Mouse (Mus musculus) heart, embryonic 16.5 days (tissue): ENCODE results near the gene Olfr1040. TPM values are rescaled to one million over a fixed set of nuclear protein-coding genes. Genes with fewer than 3 reads are reported as not detected.
"Not testable (repeated sequence)": the region's sequence is repeated elsewhere in the genome, so short reads cannot be mapped to it uniquely, and the experiment has no call there.

ENCODE experiments used
- ATAC-seq: fragments of 200-750 bp; cut with Nextera tagmentation; replicated peaks from 2 replicates; pipeline ENCODE4 v1.8.0; 2017; ENCODE audit warnings: moderate number of reproducible peaks; ENCODE audit not compliant: insufficient read depth, low FRiP score; ENCODE audit errors: extremely low read depth
- H3K27ac ChIP-seq: fragments of 300-500 bp; sonication (generic); 2 replicates; pipeline ENCODE4 v1.5.1; 2014; ENCODE audit warnings: mild to moderate bottlenecking, low read length, control low read depth, moderate library complexity
- H3K27me3 ChIP-seq: fragments of 300-500 bp; sonication (generic); 2 replicates; pipeline ENCODE4 v1.6.1; 2014; ENCODE audit warnings: low read length, mixed read lengths; ENCODE audit not compliant: control insufficient read depth, insufficient read depth
- H3K36me3 ChIP-seq: fragments of 300-500 bp; sonication (generic); 2 replicates; pipeline ENCODE4 v1.6.1; 2014; ENCODE audit not compliant: control insufficient read depth, insufficient read depth
- H3K4me1 ChIP-seq: fragments of 300-500 bp; sonication (generic); 2 replicates; pipeline ENCODE4 v1.6.1; 2014; ENCODE audit warnings: low read length, mixed read lengths; ENCODE audit not compliant: control insufficient read depth, insufficient read depth
- H3K4me2 ChIP-seq: fragments of 300-500 bp; sonication (generic); 2 replicates; pipeline ENCODE4 v1.6.1; 2014; ENCODE audit warnings: low read depth, mild to moderate bottlenecking, control low read depth, low read length
- H3K4me3 ChIP-seq: fragments of 300-500 bp; sonication (generic); 2 replicates; pipeline ENCODE4 v1.5.1; 2014; ENCODE audit warnings: mild to moderate bottlenecking, control low read depth, low read length
- H3K9ac ChIP-seq: fragments of 300-500 bp; sonication (generic); 2 replicates; pipeline ENCODE4 v1.6.1; 2014; ENCODE audit warnings: low read length, control low read depth
- H3K9me3 ChIP-seq: fragments of 300-500 bp; sonication (generic); replicated peaks from 2 replicates; pipeline ENCODE4 v1.6.1; 2016; ENCODE audit warnings: low read length; ENCODE audit not compliant: control insufficient read depth
- WGBS: fragments of 180-500 bp; shearing (Covaris S2); extraction: QIAGEN DNeasy Blood & Tissue Kit; methylation state at CpG from one replicate; pipeline ENCODE4 v1.1.7; 2014; 5-methylcytosine and 5-hydroxymethylcytosine counted together
- polyA plus RNA-seq: library from polyadenylated mRNA; unstranded; fragments of >200 nt; fragmentation: Nextera tagmentation; extraction: Ambion mirVana; gene quantifications from 2 replicates; pipeline ENCODE4 v1.2.1, GENCODE M21; 2015

Gene Olfr1040
- not detected in 2 replicates for polyA plus RNA-seq

DNA sequence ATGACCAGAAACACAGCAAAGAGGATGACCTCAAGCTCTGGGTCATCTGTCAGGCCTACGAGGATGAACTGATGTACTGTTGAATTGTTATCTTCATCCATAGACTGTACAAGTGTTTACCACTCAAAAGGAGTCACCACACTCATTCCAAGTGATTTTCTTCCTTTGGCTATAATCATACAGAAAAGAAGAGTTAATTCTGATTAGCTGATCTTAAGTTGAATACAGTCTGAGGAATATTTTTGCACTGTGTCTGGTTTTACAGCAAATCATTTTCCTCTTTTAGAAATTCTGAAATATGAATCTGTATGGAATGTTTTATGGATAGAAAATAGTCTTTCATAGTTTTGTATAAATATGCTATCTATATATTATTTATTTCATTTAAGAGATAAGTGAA is at the start of gene Olfr1040:
Olfr1040 (minus strand) TSS at position 101 of the 400 bp plus-strand sequence.
- Histone ChIP-seq H3K27ac (no peak within 1 kb of the TSS), H3K9me3 (no peaks in the 10 kb centered on the region), H3K4me3 (no peak within 1 kb of the TSS), H3K9ac (no peak within 1 kb of the TSS), H3K36me3 (no peaks in the 10 kb centered on the region), H3K4me2 (no peak within 1 kb of the TSS), H3K4me1 (no peaks in the 10 kb centered on the region), H3K27me3 (no peaks in the 10 kb centered on the region)
- 50% methylated on average over 1 of the region's 1 CpGs for WGBS
- ATAC-seq: no peak

DNA sequence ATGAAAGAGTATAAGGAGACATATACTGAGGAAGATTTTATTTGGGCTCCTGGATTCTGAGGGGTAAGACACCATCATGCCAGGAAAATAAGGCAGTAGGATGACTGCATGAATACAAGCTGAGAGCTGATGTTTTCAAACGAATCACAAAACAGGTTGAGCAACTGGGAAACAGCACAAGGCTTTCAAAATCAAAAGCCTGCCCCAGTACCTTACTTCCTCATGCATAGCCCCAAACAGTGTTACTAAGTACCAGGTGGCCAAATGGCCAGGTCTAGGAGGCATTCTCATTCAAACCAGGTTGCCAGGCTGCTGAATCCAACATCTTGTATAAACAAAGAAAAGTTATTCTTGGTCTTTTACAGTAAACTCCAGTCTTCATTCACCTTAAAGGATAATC is 49.3 kb upstream of the Olfr1040 start:
- H3K9ac ChIP-seq: no peak overlapping the region
- no peak overlapping the region for H3K4me3 ChIP-seq
- ATAC-seq: no peak
- H3K4me1 ChIP-seq: no peaks in the 10 kb centered on the region
- no peak overlapping the region for H3K27ac ChIP-seq
- H3K36me3 ChIP-seq: no peaks in the 10 kb centered on the region
- WGBS: 31% methylated on average over 1 of the region's 1 CpGs
- H3K9me3 ChIP-seq: peaks cover 4% of the 10 kb centered on the region; the same call in 1 of the 2 replicates
- H3K4me2 ChIP-seq: no peak overlapping the region
- no peaks in the 10 kb centered on the region for H3K27me3 ChIP-seq

- no peaks in the 10 kb centered on the region for H3K9me3 ChIP-seq
- no peaks in the 10 kb centered on the region for H3K4me1 ChIP-seq
- H3K27ac ChIP-seq: no peak within 1 kb of the TSS
- H3K27me3 ChIP-seq: no peaks in the 10 kb centered on the region
- no peak within 1 kb of the TSS for H3K9ac ChIP-seq
- H3K4me2 ChIP-seq: no peak within 1 kb of the TSS
- ATAC-seq: no peak
- H3K4me3 ChIP-seq: no peak within 1 kb of the TSS
- no peaks in the 10 kb centered on the region for H3K36me3 ChIP-seq
These were observed 39.1 kb upstream of the Olfr1040 start, which contains the start of gene Olfr52 for GRCm38 (mm10) chr2:86185583-86185982. Gene Olfr52 (minus strand): TSS chr2:86185683.

GRCm38 (mm10) chr2:86179950-86180349 is 33.4 kb upstream of the Olfr1040 start:
- H3K9me3 ChIP-seq: no peaks in the 10 kb centered on the region
- no peaks in the 10 kb centered on the region for H3K27me3 ChIP-seq
- no peak overlapping the region for H3K9ac ChIP-seq
- WGBS: 78% methylated on average over 3 of the region's 3 CpGs
- H3K4me1 ChIP-seq: no peaks in the 10 kb centered on the region
- ATAC-seq: no peak
- no peak overlapping the region for H3K27ac ChIP-seq
- no peak overlapping the region for H3K4me3 ChIP-seq
- H3K36me3 ChIP-seq: no peaks in the 10 kb centered on the region
- no peak overlapping the region for H3K4me2 ChIP-seq

DNA sequence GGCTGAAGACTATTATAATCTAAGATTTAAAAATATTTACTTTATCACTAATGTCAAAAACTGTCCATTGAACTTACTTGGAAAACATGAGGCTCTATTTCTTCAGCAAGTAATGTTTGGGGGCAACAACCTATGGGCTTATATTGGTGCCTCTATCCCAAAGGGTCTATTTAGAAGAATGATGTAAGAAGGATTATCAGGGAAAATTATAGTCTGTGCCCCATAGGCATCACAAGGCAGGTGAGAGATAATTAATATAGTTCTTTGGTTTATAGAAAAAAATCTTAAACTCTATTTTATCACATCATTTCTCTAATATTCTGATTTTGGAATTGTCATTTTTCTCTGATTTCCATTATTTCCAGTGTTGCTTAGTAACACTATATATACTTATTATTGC is 31.2 kb upstream of the Olfr1040 start, which contains the start of gene Olfr1044:
Olfr1044 (minus strand) TSS at position 101 of the 400 bp plus-strand sequence.
- ATAC-seq: no peak
- no peak within 1 kb of the TSS for H3K9ac ChIP-seq
- no peaks in the 10 kb centered on the region for H3K9me3 ChIP-seq
- H3K4me1 ChIP-seq: no peaks in the 10 kb centered on the region
- H3K36me3 ChIP-seq: no peaks in the 10 kb centered on the region
- H3K4me3 ChIP-seq: no peak within 1 kb of the TSS
- no peak within 1 kb of the TSS for H3K27ac ChIP-seq
- no peaks in the 10 kb centered on the region for H3K27me3 ChIP-seq
- no peak within 1 kb of the TSS for H3K4me2 ChIP-seq

GRCm38 (mm10) chr2:86175422-86175821 is 28.9 kb upstream of the Olfr1040 start:
- 68% methylated on average over 7 of the region's 7 CpGs for WGBS
- not testable (repeated sequence) for ATAC-seq

GRCm38 (mm10) chr2:86167422-86167821 is 20.9 kb upstream of the Olfr1040 start, which contains the start of gene Olfr1043:
Gene Olfr1043 (minus strand): TSS chr2:86167522.
- H3K9me3 ChIP-seq: no peaks in the 10 kb centered on the region
- H3K9ac ChIP-seq: no peak within 1 kb of the TSS
- no peak within 1 kb of the TSS for H3K4me3 ChIP-seq
- no peaks in the 10 kb centered on the region for H3K36me3 ChIP-seq
- H3K4me1 ChIP-seq: 0 out of 2 replicates have a peak, but pooled peaks cover 2% of the 10 kb centered on the region
- WGBS: 76% methylated on average over 2 of the region's 2 CpGs
- H3K27ac ChIP-seq: no peak within 1 kb of the TSS
- no peaks in the 10 kb centered on the region for H3K27me3 ChIP-seq
- no peak for ATAC-seq
- no peak within 1 kb of the TSS for H3K4me2 ChIP-seq

More at GRCm38 (mm10) chr2:86175422-86175821, 28.9 kb upstream of the Olfr1040 start:
- not testable (repeated sequence) for H3K27ac ChIP-seq, H3K36me3 ChIP-seq, H3K9me3 ChIP-seq, H3K4me3 ChIP-seq, H3K27me3 ChIP-seq, H3K9ac ChIP-seq, H3K4me2 ChIP-seq, H3K4me1 ChIP-seq

- H3K4me1 ChIP-seq: no peaks in the 10 kb centered on the region
- no peak within 1 kb of the TSS for H3K4me2 ChIP-seq
- H3K27me3 ChIP-seq: no peaks in the 10 kb centered on the region
- no peak for ATAC-seq
- no peak within 1 kb of the TSS for H3K4me3 ChIP-seq
- no peaks in the 10 kb centered on the region for H3K36me3 ChIP-seq
- 87% methylated on average over 2 of the region's 2 CpGs for WGBS
- H3K9ac ChIP-seq: no peak within 1 kb of the TSS
- H3K27ac ChIP-seq: no peak within 1 kb of the TSS
- no peaks in the 10 kb centered on the region for H3K9me3 ChIP-seq
These were observed 15.2 kb upstream of the Olfr1040 start, which contains the start of gene Olfr1042 for GRCm38 (mm10) chr2:86161738-86162137. Gene Olfr1042 (minus strand): TSS chr2:86161838.

DNA sequence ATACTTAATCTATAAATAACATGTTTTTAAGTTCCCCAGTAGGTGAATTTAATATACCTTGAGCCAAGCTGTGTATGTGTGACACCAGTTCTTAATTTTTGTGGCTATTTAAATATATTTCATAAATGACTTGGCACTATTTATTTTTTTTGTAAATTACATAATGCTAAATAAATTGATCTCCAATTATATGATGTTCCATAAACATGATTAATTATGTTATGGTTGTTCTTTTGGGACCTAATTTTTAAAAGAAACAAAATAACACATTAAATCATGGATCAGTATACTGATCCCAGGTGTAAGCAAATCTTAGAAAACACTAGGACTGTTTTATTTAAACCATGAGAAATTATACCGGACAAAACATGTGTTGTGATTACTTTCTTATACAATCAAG is 10.7 kb downstream of the Olfr1040 start, which contains the start of gene Olfr1039:
Olfr1039 (minus strand) TSS at position 101 of the 400 bp plus-strand sequence.
- no peak within 1 kb of the TSS for H3K4me2 ChIP-seq
- no peak within 1 kb of the TSS for H3K9ac ChIP-seq
- H3K36me3 ChIP-seq: no peaks in the 10 kb centered on the region
- no peaks in the 10 kb centered on the region for H3K27me3 ChIP-seq
- H3K27ac ChIP-seq: no peak within 1 kb of the TSS
- ATAC-seq: no peak
- H3K4me3 ChIP-seq: no peak within 1 kb of the TSS
- WGBS: 88% methylated on average over 1 of the region's 1 CpGs
- no peaks in the 10 kb centered on the region for H3K4me1 ChIP-seq
- H3K9me3 ChIP-seq: peaks cover 5% of the 10 kb centered on the region; the same call in 1 of the 2 replicates
